Mouse (Mus musculus): Measurements from ENCODE around the gene Olfr1033. TPM values are rescaled to one million over a fixed set of nuclear protein-coding genes. Genes with fewer than 3 reads are reported as not detected.
"Not testable (repeated sequence)": the region's sequence is repeated elsewhere in the genome, so short reads cannot be mapped to it uniquely, and the experiment has no call there.

Gene Olfr1033
- polyA plus RNA-seq, 1 experiment from 2014 or later = 4.9 TPM

- no peaks in the 10 kb centered on the region for H3K27me3 ChIP-seq (ENCODE audit: control insufficient read depth, insufficient read depth, low read length)
- no peak for ATAC-seq (ENCODE audit: insufficient read depth, low FRiP score)
- no peaks in the 10 kb centered on the region for H3K4me1 ChIP-seq (ENCODE audit: control insufficient read depth, insufficient read depth, low read length)
- H3K9me3 ChIP-seq (replicated peaks; ENCODE audit: control insufficient read depth, low read length) = no peaks in the 10 kb centered on the region
- H3K27ac ChIP-seq (ENCODE audit: low read length) = no peak overlapping the region
- WGBS = 80% methylated on average over 8 of the region's 8 CpGs
- no peaks in the 10 kb centered on the region for H3K36me3 ChIP-seq (ENCODE audit: control insufficient read depth, insufficient read depth, low read length)
- H3K4me3 ChIP-seq (replicated peaks; ENCODE audit: low read length) = no peak overlapping the region
- no peak overlapping the region for H3K4me2 ChIP-seq (ENCODE audit: low read depth, low read length)
- H3K9ac ChIP-seq (ENCODE audit: low read length) = no peak overlapping the region
Measured at GRCm38 (mm10) chr2:86070189-86070588, 49.8 kb downstream of the Olfr1033 start.

DNA sequence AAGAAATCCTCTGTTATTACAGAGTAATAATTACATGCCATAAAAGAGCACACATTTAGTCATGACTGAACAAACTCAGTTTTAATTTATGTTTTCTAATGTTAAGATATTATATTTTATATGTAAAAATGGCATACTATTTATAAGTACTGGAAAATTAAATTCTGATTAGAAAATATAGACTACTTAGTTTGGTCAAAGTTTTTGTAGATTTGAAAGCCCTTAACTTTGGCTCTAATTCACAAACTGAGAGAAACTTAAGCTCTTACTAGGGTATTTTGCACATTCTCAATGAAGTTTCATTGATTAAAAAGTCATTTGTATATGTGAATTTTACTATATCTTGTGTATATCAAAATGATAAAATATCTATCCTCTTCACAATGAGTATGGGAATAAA is 53.3 kb downstream of the Olfr1033 start, which contains the start of gene Olfr1036:
Olfr1036 (plus strand) TSS at position 301 of the 400 bp plus-strand sequence.
- not testable (repeated sequence) for H3K4me3 ChIP-seq (replicated peaks; ENCODE audit: low read length); ATAC-seq (ENCODE audit: insufficient read depth, low FRiP score); H3K4me1 ChIP-seq (ENCODE audit: control insufficient read depth, insufficient read depth, low read length); H3K9ac ChIP-seq (ENCODE audit: low read length); H3K27me3 ChIP-seq (ENCODE audit: control insufficient read depth, insufficient read depth, low read length); H3K27ac ChIP-seq (ENCODE audit: low read length); H3K4me2 ChIP-seq (ENCODE audit: low read depth, low read length); H3K36me3 ChIP-seq (ENCODE audit: control insufficient read depth, insufficient read depth, low read length); H3K9me3 ChIP-seq (replicated peaks; ENCODE audit: control insufficient read depth, low read length)

DNA sequence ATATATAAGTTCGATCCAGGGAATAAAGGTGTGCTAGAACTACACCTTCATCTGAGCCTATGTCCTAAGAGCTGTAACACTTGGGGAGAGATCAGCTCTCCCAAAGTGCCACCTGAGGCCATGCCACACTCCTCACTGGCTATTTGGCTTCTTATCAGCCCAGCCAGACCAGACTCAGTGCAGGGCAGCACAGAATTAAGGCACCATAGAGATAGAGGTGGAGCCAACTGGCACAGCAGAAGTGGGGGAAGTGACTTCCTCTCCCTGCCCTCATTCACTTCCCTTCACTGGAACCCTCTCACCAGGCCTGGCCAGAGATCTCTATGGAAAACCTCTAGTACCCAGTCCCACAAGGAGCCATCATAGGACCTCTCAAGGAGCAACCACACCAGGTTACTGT is 60.0 kb downstream of the Olfr1033 start:
- not testable (repeated sequence) for H3K4me2 ChIP-seq (ENCODE audit: low read depth, low read length); H3K27ac ChIP-seq (ENCODE audit: low read length); H3K4me3 ChIP-seq (replicated peaks; ENCODE audit: low read length); H3K9ac ChIP-seq (ENCODE audit: low read length); H3K9me3 ChIP-seq (replicated peaks; ENCODE audit: control insufficient read depth, low read length); H3K4me1 ChIP-seq (ENCODE audit: control insufficient read depth, insufficient read depth, low read length); H3K27me3 ChIP-seq (ENCODE audit: control insufficient read depth, insufficient read depth, low read length); H3K36me3 ChIP-seq (ENCODE audit: control insufficient read depth, insufficient read depth, low read length); ATAC-seq (ENCODE audit: insufficient read depth, low FRiP score)
- WGBS = 90% methylated on average over 1 of the region's 1 CpGs

- no peaks in the 10 kb centered on the region for H3K9me3 ChIP-seq (replicated peaks; ENCODE audit: control insufficient read depth, low read length)
- no peak within 1 kb of the TSS for H3K4me2 ChIP-seq (ENCODE audit: low read depth, low read length)
- H3K27me3 ChIP-seq (ENCODE audit: control insufficient read depth, insufficient read depth, low read length) = no peaks in the 10 kb centered on the region
- no peak within 1 kb of the TSS for H3K9ac ChIP-seq (ENCODE audit: low read length)
- 87% methylated on average over 2 of the region's 2 CpGs for WGBS
- no peak within 1 kb of the TSS for H3K27ac ChIP-seq (ENCODE audit: low read length)
- ATAC-seq (ENCODE audit: insufficient read depth, low FRiP score) = no peak
- H3K4me3 ChIP-seq (replicated peaks; ENCODE audit: low read length) = no peak within 1 kb of the TSS
- H3K36me3 ChIP-seq (ENCODE audit: control insufficient read depth, insufficient read depth, low read length) = no peaks in the 10 kb centered on the region
- H3K4me1 ChIP-seq (ENCODE audit: control insufficient read depth, insufficient read depth, low read length) = no peaks in the 10 kb centered on the region
Measured at GRCm38 (mm10) chr2:86087285-86087684, 66.9 kb downstream of the Olfr1033 start, which contains the start of gene Olfr1037. TSS of gene Olfr1037 (minus strand) at chr2:86087385.

Other genes starting within 250 kb of the Olfr1033 start
- not detected in 2 replicates for gene Olfr1014, start 247.9 kb upstream of the Olfr1033 start, polyA plus RNA-seq (2015; fragmentation: Nextera tagmentation; extraction: Ambion mirVana)
- not detected in 2 replicates for gene Olfr1015, start 238.6 kb upstream of the Olfr1033 start, polyA plus RNA-seq (2015; fragmentation: Nextera tagmentation; extraction: Ambion mirVana)
- gene Olfr1016, start 218.1 kb upstream of the Olfr1033 start, polyA plus RNA-seq (2015; fragmentation: Nextera tagmentation; extraction: Ambion mirVana) = not detected in 2 replicates
- gene Olfr1018, start 202.2 kb upstream of the Olfr1033 start, polyA plus RNA-seq (2015; fragmentation: Nextera tagmentation; extraction: Ambion mirVana) = not detected in 2 replicates
- not detected in 2 replicates for gene Olfr1019, start 175.2 kb upstream of the Olfr1033 start, polyA plus RNA-seq (2015; fragmentation: Nextera tagmentation; extraction: Ambion mirVana)
- gene Olfr1020, start 173.6 kb upstream of the Olfr1033 start, polyA plus RNA-seq (2015; fragmentation: Nextera tagmentation; extraction: Ambion mirVana) = not detected in 2 replicates
- gene Olfr1022, start 152.0 kb upstream of the Olfr1033 start, polyA plus RNA-seq (2015; fragmentation: Nextera tagmentation; extraction: Ambion mirVana) = not detected in 2 replicates
- gene Olfr1023, start 135.0 kb upstream of the Olfr1033 start, polyA plus RNA-seq (2015; fragmentation: Nextera tagmentation; extraction: Ambion mirVana) = not detected in 2 replicates
- gene Olfr1024, start 115.6 kb upstream of the Olfr1033 start, polyA plus RNA-seq (2015; fragmentation: Nextera tagmentation; extraction: Ambion mirVana) = not detected in 2 replicates
- not detected in 2 replicates for gene Olfr1025-ps1, start 105.4 kb upstream of the Olfr1033 start, polyA plus RNA-seq (2015; fragmentation: Nextera tagmentation; extraction: Ambion mirVana)
- gene Olfr1026, start 99.1 kb upstream of the Olfr1033 start, polyA plus RNA-seq (2015; fragmentation: Nextera tagmentation; extraction: Ambion mirVana) = not detected in 2 replicates
- not detected in 2 replicates for gene Olfr1028, start 70.2 kb upstream of the Olfr1033 start, polyA plus RNA-seq (2015; fragmentation: Nextera tagmentation; extraction: Ambion mirVana)
- not detected in 2 replicates for gene Olfr1029, start 46.7 kb upstream of the Olfr1033 start, polyA plus RNA-seq (2015; fragmentation: Nextera tagmentation; extraction: Ambion mirVana)
- not detected in 2 replicates for gene Olfr1030, start 41.4 kb upstream of the Olfr1033 start, polyA plus RNA-seq (2015; fragmentation: Nextera tagmentation; extraction: Ambion mirVana)
- gene Olfr1031, start 30.3 kb upstream of the Olfr1033 start, polyA plus RNA-seq (2015; fragmentation: Nextera tagmentation; extraction: Ambion mirVana) = not detected in 2 replicates
- gene Olfr1032, start 15.1 kb upstream of the Olfr1033 start, polyA plus RNA-seq (2015; fragmentation: Nextera tagmentation; extraction: Ambion mirVana) = not detected in 2 replicates
- gene Olfr1034, start 25.2 kb downstream of the Olfr1033 start, polyA plus RNA-seq (2015; fragmentation: Nextera tagmentation; extraction: Ambion mirVana) = 0.06 and 0.09 TPM in 2 replicates
- not detected in 2 replicates for gene Olfr1036, start 53.4 kb downstream of the Olfr1033 start, polyA plus RNA-seq (2015; fragmentation: Nextera tagmentation; extraction: Ambion mirVana)
- not detected in 2 replicates for gene Olfr1037, start 66.8 kb downstream of the Olfr1033 start, polyA plus RNA-seq (2015; fragmentation: Nextera tagmentation; extraction: Ambion mirVana)
- gene Olfr1039, start 115.3 kb downstream of the Olfr1033 start, polyA plus RNA-seq (2015; fragmentation: Nextera tagmentation; extraction: Ambion mirVana) = not detected in 2 replicates
- not detected in 2 replicates for gene Olfr1040, start 126.1 kb downstream of the Olfr1033 start, polyA plus RNA-seq (2015; fragmentation: Nextera tagmentation; extraction: Ambion mirVana)
- not detected in 2 replicates for gene Olfr1042, start 141.2 kb downstream of the Olfr1033 start, polyA plus RNA-seq (2015; fragmentation: Nextera tagmentation; extraction: Ambion mirVana)
- gene Olfr1043, start 146.9 kb downstream of the Olfr1033 start, polyA plus RNA-seq (2015; fragmentation: Nextera tagmentation; extraction: Ambion mirVana) = not detected in 2 replicates
- not detected in 2 replicates for gene Olfr1044, start 157.2 kb downstream of the Olfr1033 start, polyA plus RNA-seq (2015; fragmentation: Nextera tagmentation; extraction: Ambion mirVana)
- not detected in 2 replicates for gene Olfr52, start 165.1 kb downstream of the Olfr1033 start, polyA plus RNA-seq (2015; fragmentation: Nextera tagmentation; extraction: Ambion mirVana)
- gene Olfr1045, start 182.4 kb downstream of the Olfr1033 start, polyA plus RNA-seq (2015; fragmentation: Nextera tagmentation; extraction: Ambion mirVana) = not detected in 2 replicates
- not detected in 2 replicates for gene Olfr1046, start 198.7 kb downstream of the Olfr1033 start, polyA plus RNA-seq (2015; fragmentation: Nextera tagmentation; extraction: Ambion mirVana)
- gene Olfr1047, start 210.8 kb downstream of the Olfr1033 start, polyA plus RNA-seq (2015; fragmentation: Nextera tagmentation; extraction: Ambion mirVana) = not detected in 2 replicates
- not detected in 2 replicates for gene Olfr1048, start 219.7 kb downstream of the Olfr1033 start, polyA plus RNA-seq (2015; fragmentation: Nextera tagmentation; extraction: Ambion mirVana)
- not detected in 2 replicates for gene Olfr1049, start 237.7 kb downstream of the Olfr1033 start, polyA plus RNA-seq (2015; fragmentation: Nextera tagmentation; extraction: Ambion mirVana)